10 mouse cellular contexts compared by ENCODE assay signal in the genomic region with DNA sequence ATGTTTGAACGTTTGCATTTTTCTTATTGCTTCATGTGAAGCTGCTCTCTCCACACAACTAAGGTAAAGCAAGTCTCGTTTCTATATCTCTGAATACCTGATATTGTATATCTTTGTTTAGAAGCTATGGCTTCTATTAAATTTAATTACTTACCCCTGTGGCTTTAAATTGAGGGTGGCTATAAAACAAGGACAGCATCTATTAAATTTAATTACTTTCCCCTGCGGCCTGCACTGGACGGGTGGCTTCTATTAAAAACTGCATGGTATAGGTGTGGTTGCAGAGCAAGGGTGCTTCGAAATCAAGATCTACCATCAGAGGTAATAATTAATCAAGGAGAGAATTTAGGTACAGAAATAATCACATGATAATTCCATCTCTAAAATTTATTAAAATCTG.
"Had no signal": no experiment of that assay in that cellular context is flagged by ENCODE, and none has a peak within 500 bp of the region (broad histone marks: within the 10 kb centered on the region; RNA-seq: fewer than 3 reads in every experiment).

No protein-coding gene starts in this region.

- ATAC-seq: intestine, postnatal 0 days; midbrain, embryonic 13.5 days had no signal

- H3K36me3 ChIP-seq: midbrain, embryonic 13.5 days; stomach, embryonic 15.5 days had no signal

- H3K9me3 ChIP-seq: midbrain, embryonic 13.5 days; stomach, embryonic 15.5 days had no signal

- H3K4me2 ChIP-seq: midbrain, embryonic 13.5 days; stomach, embryonic 15.5 days had no signal

- H3K4me1 ChIP-seq: midbrain, embryonic 13.5 days; stomach, embryonic 15.5 days had no signal

- H3K9ac ChIP-seq: liver, embryonic 14.5 days; midbrain, embryonic 13.5 days; stomach, embryonic 15.5 days had no signal

- H3K4me3 ChIP-seq: midbrain, embryonic 13.5 days; myocyte; stomach, embryonic 15.5 days had no signal

- H3K27me3 ChIP-seq: midbrain, embryonic 13.5 days; stomach, embryonic 15.5 days had no signal

- DNase-seq: kidney, adult 8-10 months; kidney, postnatal 25 days; lung, adult 18-20 months; right cerebral cortex, postnatal 14 days; thymus, postnatal 4 days had no signal

- H3K27ac ChIP-seq: liver, embryonic 14.5 days; midbrain, embryonic 13.5 days; stomach, embryonic 15.5 days had no signal
